In genomic region chr3:116889358-116889757, GRCm38 (mm10) we compare ENCODE assay signal across 17 mouse cellular contexts.
"Had no signal": no experiment of that assay in that cellular context is flagged by ENCODE, and none has a peak within 500 bp of the region (broad histone marks: within the 10 kb centered on the region; RNA-seq: fewer than 3 reads in every experiment).

No protein-coding gene starts in this region.

- ATAC-seq: midbrain, embryonic 16.5 days had no signal

- H3K36me3 ChIP-seq: midbrain, embryonic 12.5 days; neural tube, embryonic 13.5 days; neural tube, embryonic 15.5 days had no signal

- H3K9me3 ChIP-seq: midbrain, embryonic 10.5 days; midbrain, embryonic 12.5 days; neural tube, embryonic 13.5 days; neural tube, embryonic 15.5 days had no signal

- DNase-seq: lung, adult 18-20 months; lung, embryonic 14.5 days; lung, postnatal 10 days; lung, postnatal 4 days; midbrain, embryonic 14.5 days; retina, postnatal 1 day; right cerebral cortex, postnatal 4 days; spleen, adult 18-20 months; thymus, adult 18-20 months; thymus, postnatal 14 days; thymus, postnatal 36 days had no signal

- H3K4me1 ChIP-seq: neural tube, embryonic 13.5 days; neural tube, embryonic 15.5 days had no signal

- H3K27ac ChIP-seq: midbrain, embryonic 10.5 days; midbrain, embryonic 12.5 days; neural tube, embryonic 13.5 days; neural tube, embryonic 15.5 days had no signal

- H3K27me3 ChIP-seq: midbrain, embryonic 12.5 days; neural tube, embryonic 13.5 days; neural tube, embryonic 15.5 days had no signal

- H3K4me2 ChIP-seq: lung, embryonic 14.5 days; midbrain, embryonic 12.5 days; neural tube, embryonic 13.5 days; neural tube, embryonic 15.5 days had no signal

- H3K9ac ChIP-seq: lung, embryonic 14.5 days; midbrain, embryonic 12.5 days; neural tube, embryonic 13.5 days; neural tube, embryonic 15.5 days had no signal

- H3K4me3 ChIP-seq: midbrain, embryonic 10.5 days; midbrain, embryonic 12.5 days; myocyte; neural tube, embryonic 13.5 days; neural tube, embryonic 15.5 days had no signal
